Mouse (Mus musculus) spleen, embryonic (tissue): Measurements from ENCODE around the gene Usp6nl.

ENCODE experiments used
- CTCF ChIA-PET: fragments of 350-600 bp; sonication (Branson Sonifier 250); formaldehyde crosslinking; loops from one replicate; lab custom pipeline; 2022; lab: Charles Lee

Usp6nl gene

GRCm38 (mm10) chr2:6366973-6367372, 44.5 kb downstream of the Usp6nl start:
- CTCF ChIA-PET: no interaction called here

DNA sequence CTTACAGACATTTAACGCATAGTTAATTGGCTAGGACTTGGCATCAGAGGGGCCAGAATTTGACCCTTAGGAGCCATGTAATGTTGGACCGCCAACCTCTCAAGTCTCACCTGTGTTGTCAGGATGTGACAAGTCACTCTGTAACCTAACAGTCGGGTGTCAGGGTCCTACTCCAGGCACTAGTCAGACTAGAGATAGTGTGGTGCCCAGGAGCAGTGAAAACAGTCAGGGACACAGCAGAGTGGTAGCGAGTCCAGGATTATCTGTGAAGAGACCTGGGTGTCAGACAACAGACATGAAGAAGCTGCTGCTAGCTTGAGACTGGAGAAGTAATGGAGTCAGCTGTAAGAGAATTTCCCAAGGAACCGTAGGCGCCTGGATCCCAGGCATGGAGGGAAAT, 45.0 kb downstream of the Usp6nl start:
- CTCF ChIA-PET: no interaction called here

- CTCF ChIA-PET: no interaction called here
These were observed 51.7 kb downstream of the Usp6nl start for GRCm38 (mm10) chr2:6374216-6374615.

GRCm38 (mm10) chr2:6376071-6376470, 53.6 kb downstream of the Usp6nl start:
- CTCF ChIA-PET: interaction anchor here (0.8 kb wide), 1 partner anchor 10 kb away, joined by 3 read pairs; no protein-coding TSS in a partner anchor

GRCm38 (mm10) chr2:6376941-6377340, 54.5 kb downstream of the Usp6nl start:
- CTCF ChIA-PET: no interaction called here

- CTCF ChIA-PET: no interaction called here
These were observed 56.2 kb downstream of the Usp6nl start for GRCm38 (mm10) chr2:6378590-6379205.

- CTCF ChIA-PET: no interaction called here
These were observed 57.3 kb downstream of the Usp6nl start for GRCm38 (mm10) chr2:6379731-6380212.

DNA sequence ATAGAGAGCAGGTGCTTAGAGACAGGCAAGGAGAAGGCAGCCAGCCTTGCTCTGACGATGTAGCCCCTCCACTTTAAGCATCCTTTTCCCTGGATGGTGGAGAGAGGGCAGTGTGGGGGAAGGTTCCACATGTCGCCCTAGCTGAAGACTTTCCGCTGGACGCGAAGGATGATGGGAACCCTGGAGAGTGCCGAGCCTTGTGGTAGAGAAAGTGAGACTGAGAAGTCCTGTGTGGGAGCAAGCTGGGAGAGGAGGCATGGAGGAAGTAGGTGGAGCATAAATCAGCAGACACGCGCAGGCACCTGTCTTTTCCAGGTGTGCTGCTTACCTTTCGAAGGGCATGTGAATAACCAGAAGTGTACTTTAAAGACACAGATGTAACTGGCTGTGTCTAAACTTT, 57.9 kb downstream of the Usp6nl start:
- CTCF ChIA-PET: interaction anchor here (0.7 kb wide), 1 partner anchor 12 kb away, joined by 3 read pairs; no protein-coding TSS in a partner anchor

DNA sequence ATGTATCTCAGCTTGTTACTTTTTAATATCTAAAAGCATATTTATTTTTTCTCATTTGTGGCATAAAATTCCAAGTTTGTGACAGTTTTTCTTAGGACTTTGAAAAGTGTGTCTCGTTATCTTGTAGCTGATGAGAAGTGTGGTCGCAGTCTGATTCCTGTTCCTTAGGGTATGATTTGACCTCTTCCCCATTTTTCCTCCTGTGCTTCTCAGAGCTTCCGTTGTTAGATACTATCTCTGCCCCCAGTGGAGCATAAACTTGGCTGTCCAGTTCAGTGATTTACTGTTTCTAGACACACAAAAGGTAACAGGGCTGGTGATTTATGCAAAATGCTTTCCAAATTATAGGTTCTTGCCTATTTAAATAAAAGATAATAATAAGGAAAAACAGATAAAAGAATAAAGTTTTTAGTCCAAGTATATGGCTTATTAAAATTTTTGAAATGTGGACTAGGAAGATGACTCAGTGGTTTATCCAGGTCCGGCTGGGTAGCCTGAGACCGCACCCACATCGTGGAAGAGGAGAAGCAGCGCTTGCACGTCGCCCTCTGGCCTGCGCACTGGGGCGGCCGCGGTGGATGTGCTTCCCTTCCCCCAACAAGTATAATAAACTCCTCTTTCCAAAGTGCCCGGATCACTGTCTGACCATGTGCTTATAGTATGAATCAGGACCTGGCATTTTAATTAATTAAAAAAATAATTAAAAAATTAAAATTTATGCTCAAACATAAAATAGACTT, 62.1 kb downstream of the Usp6nl start:
- CTCF ChIA-PET: no interaction called here

DNA sequence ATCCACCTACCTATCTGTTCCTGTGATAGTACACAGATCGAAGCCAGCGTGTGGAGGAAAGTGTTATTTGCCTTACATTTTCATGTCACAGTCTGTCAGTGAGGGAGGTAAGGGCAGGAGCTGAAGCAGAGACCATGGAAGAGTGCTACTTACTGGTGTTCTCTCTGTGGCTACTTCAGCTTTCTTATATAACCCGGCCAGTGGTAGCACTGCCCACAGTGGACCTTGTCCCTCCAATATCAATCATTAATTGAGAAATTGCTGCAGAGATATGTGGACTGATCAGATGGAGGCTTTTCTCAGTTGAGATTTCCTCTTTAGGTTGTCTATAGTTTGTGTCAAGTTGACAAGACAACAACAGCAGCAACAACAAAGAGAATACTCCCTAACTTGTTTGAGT, 66.7 kb downstream of the Usp6nl start:
- CTCF ChIA-PET: no interaction called here

DNA sequence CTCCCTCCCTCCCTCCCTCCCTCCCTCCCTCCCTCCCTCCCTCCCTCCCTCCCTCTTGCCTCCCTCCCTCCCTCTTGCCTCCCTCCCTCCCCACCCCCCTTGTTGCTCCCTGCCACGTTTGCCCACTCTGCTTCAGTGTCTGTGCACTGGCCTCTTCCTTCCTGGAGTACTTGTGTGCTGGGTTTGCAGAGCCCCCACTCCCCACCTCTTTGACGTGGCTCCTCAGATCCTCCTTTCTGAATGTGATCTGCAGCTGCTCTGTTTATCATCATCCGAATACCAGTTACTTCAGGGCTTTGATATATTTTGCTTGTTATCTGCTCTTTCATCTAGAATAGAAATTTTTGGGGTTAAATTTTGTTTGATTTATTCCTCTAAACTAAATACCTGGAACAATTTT, 68.8 kb downstream of the Usp6nl start:
- CTCF ChIA-PET: no interaction called here

DNA sequence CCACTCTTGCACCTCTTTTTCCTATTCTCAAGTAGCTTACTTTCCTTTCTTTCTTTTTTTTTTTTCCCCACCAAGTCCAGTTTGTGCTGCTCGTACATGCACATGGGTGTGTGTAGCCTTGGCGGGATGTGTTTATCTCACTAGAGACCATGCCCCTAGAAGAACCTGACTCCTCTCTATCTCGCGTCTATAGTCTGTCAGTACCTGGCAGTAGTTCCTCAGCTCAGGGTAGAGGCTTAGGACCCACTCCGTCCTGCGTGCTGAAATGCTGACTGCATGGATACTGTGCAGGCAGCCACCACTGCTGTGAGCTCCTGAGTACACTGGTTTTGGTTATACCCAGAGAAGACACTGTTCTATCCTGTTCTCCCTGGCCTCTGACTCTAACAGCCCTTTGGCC, 69.5 kb downstream of the Usp6nl start:
- CTCF ChIA-PET: interaction anchor here (0.6 kb wide), 1 partner anchor 11 kb away, joined by 3 read pairs; no protein-coding TSS in a partner anchor

DNA sequence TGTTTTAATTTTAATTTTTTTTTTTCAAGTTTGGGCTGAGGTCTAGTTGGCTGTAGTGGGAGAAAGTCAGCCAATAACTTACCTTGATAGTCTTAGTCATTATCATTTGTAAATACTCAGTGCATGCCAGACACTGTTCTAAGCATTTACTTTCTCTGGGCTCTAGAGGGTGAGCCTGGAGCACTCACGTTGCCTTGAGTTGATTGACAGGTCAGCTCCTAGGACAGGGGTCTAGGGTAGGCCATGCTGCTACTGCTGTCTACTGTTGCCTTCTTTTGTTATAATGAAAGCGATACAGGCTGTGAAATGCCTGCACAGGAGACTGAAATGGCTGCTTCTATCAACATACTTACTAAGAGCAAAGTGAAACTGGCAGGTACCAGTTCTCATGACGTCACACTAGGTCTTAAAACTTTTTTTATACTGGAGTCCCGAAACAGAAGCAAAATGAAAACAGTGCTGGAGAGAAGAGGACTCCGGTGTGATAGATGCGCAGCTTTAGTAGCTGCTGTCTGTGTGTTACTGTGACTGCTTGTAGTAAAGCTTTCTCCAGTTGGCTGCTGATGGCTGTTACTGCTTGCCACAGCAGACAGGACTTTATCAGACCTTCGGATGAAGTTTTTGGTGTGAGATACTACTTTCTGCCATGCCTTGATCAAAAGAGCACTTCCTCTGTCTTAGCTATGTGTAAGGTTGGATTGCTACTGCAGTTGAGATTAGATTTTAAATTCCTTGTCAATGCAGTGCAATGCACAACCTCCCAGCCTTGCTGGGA, 73.6 kb downstream of the Usp6nl start:
- CTCF ChIA-PET: no interaction called here

GRCm38 (mm10) chr2:6396626-6397146, 74.2 kb downstream of the Usp6nl start:
- CTCF ChIA-PET: interaction anchor here (0.8 kb wide), 1 partner anchor 75 kb away, joined by 3 read pairs; no protein-coding TSS in a partner anchor

- CTCF ChIA-PET: interaction anchor here (0.6 to 0.8 kb wide), 2 partner anchors 64 to 74 kb away, joined by 3 read pairs; no protein-coding TSS in a partner anchor
These were observed 74.7 kb downstream of the Usp6nl start for GRCm38 (mm10) chr2:6397166-6397565.

DNA sequence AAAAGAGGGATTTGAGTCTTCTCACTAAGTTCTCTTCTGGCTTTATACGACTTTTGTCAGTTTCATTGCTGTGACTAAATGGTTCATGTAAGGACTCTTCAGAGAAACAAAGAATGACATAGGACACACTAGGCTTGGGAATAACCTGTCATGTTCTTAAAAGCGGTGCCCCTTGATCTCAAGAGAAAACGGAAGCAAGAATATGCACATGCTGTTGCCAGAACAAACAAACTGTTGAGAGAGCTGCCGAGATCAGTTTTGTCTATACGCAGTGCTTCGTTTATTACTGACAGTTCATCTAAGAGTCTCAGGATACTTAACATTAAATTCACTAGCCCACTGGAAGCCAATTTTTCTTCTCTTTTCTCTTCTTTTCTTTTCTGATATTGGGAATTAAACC, 76.4 kb downstream of the Usp6nl start:
- CTCF ChIA-PET: no interaction called here

DNA sequence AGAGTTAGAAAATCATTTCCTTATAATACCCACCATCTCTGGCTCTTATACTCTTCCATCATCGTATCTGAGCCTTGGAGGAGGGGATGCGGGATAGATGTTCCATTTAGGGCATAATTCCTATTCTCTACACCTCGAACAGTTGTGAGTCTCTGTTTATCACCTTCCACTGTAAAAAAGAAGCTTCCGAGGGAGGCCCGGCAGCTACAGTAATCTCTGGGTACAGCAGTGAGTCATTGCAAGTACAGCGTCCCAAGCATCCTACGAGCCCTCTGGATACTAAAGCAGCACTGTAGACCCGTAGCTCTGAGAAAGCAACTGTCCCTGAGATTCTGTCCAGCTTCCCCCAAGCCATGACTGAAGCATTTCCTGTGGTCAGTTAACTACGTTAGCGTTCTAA, 78.6 kb downstream of the Usp6nl start:
- CTCF ChIA-PET: no interaction called here

DNA sequence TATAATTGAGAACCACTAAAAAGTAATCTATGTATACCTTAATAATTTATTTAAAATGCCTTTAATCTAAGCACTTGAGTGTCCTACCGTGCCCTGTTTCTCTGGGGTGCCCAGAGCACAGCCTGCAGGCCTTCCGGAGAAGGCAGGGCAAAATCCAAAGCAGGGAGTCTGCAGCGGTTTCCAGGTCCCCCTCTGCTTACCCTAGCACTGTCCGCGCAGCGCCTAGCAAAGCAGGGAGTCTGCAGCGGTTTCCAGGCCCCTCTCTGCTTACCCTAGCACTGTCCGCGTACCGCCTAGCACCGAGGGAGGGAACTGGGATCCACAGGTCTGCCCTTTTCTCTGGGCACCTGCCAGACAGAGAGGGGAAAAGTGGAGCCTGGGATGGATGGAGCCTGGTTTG, 80.9 kb downstream of the Usp6nl start:
- CTCF ChIA-PET: interaction anchor here (1.0 kb wide), 1 partner anchor 144 kb away, joined by 5 read pairs; no protein-coding TSS in a partner anchor

- CTCF ChIA-PET: interaction anchor here (1.3 kb wide), 1 partner anchor 184 kb away, joined by 3 read pairs; no protein-coding TSS in a partner anchor
These were observed 81.5 kb downstream of the Usp6nl start for GRCm38 (mm10) chr2:6403991-6404390.

- CTCF ChIA-PET: interaction anchor here (0.7 to 1.3 kb wide), 3 partner anchors 49 to 184 kb away, joined by 3 read pairs; no protein-coding TSS in a partner anchor
These were observed 82.2 kb downstream of the Usp6nl start for GRCm38 (mm10) chr2:6404627-6405026.
